Mouse (Mus musculus): Measurements from ENCODE around the gene Pemt.

- no peak for TF ChIP-seq CTCF (IDR thresholded peaks at IDR 0.05; ENCODE audit: extremely low read depth, insufficient read depth, insufficient read length, insufficient replicate concordance)
- TF ChIP-seq POLR2A (IDR thresholded peaks at IDR 0.05; ENCODE audit: low read depth, low read length): no peak
Observed at GRCm38 (mm10) chr11:60058441-60058840, 12.2 kb upstream of the Pemt start.
